Mouse (Mus musculus): ENCODE results near the gene Olfr749. TPM values are rescaled to one million over a fixed set of nuclear protein-coding genes. Genes with fewer than 3 reads are reported as not detected.

The Olfr749 gene
- polyA plus RNA-seq (2014; fragmentation: Nextera tagmentation; extraction: Ambion mirVana): not detected in 2 replicates

DNA sequence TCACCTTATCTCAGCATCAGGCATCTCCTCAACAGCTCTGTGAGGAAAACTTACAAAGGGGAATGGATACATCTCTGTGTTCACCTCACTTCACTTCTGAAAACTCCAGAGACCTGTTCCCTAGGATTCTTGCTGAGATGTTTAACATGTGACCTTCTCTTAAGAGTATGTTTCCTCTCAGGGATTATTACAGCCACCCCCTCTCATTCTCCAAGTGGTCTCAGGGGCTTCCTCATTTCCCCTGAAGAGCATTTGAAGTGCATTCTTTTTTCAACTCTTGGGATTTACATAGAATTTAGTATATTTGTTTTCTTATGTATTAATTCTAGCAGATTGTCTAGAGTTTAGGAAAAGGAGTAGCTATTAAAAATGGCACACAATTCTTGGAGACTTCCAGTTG lies at the start of gene Olfr749:
Olfr749 (minus strand) TSS at position 101 of the 400 bp plus-strand sequence.
- Histone ChIP-seq H3K4me1 (ENCODE audit: control insufficient read depth, insufficient read depth, low read length) (no peaks in the 10 kb centered on the region), H3K4me3 (ENCODE audit: low read depth, low read length) (no peak within 1 kb of the TSS), H3K4me2 (replicated peaks; ENCODE audit: low read depth, low read length) (no peak within 1 kb of the TSS), H3K36me3 (ENCODE audit: control insufficient read depth, insufficient read depth, low read length) (no peaks in the 10 kb centered on the region), H3K9me3 (ENCODE audit: control insufficient read depth, low read depth, low read length) (no peaks in the 10 kb centered on the region), H3K27me3 (ENCODE audit: control insufficient read depth, insufficient read depth, low read length) (no peaks in the 10 kb centered on the region), H3K27ac (ENCODE audit: low read length) (no peak within 1 kb of the TSS), H3K9ac (replicated peaks; ENCODE audit: low read depth, low read length) (no peak within 1 kb of the TSS)
- no peak for ATAC-seq (ENCODE audit: insufficient number of reproducible peaks, insufficient read depth, low FRiP score, low read depth)

- no peak overlapping the region for H3K4me2 ChIP-seq (replicated peaks; ENCODE audit: low read depth, low read length)
- no peaks in the 10 kb centered on the region for H3K27me3 ChIP-seq (ENCODE audit: control insufficient read depth, insufficient read depth, low read length)
- H3K4me3 ChIP-seq (ENCODE audit: low read depth, low read length): no peak overlapping the region
- no peak for ATAC-seq (ENCODE audit: insufficient number of reproducible peaks, insufficient read depth, low FRiP score, low read depth)
- H3K9ac ChIP-seq (replicated peaks; ENCODE audit: low read depth, low read length): no peak overlapping the region
- H3K9me3 ChIP-seq (ENCODE audit: control insufficient read depth, low read depth, low read length): no peaks in the 10 kb centered on the region
- H3K4me1 ChIP-seq (ENCODE audit: control insufficient read depth, insufficient read depth, low read length): no peaks in the 10 kb centered on the region
- WGBS: 4% methylated on average over 2 of the region's 2 CpGs
- no peaks in the 10 kb centered on the region for H3K36me3 ChIP-seq (ENCODE audit: control insufficient read depth, insufficient read depth, low read length)
- H3K27ac ChIP-seq (ENCODE audit: low read length): no peak overlapping the region
Measured at GRCm38 (mm10) chr14:50788157-50788556, 43.3 kb upstream of the Olfr749 start.

DNA sequence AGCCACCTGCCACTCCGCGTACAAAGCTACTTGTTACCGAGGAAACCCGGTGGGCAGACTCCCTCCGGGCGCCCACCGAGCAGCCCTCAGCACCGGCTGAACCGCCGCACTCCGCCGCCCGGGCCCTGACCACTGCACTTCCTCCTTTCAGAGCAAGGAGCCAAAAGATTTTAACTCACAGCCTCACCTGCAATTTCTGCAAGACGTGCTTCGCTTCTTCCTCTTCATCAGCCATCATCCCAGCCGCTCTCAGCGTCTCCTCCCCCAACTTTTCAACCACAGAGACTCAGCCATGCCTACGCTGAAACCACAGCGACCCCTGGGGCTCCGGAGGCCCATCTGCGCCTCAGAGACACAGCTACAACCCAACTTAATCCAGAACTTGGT lies 40.4 kb upstream of the Olfr749 start, which contains the start of gene Ttc5:
Ttc5 (minus strand) TSS at position 269 of the 387 bp plus-strand sequence.
- Histone ChIP-seq H3K36me3 (ENCODE audit: control insufficient read depth, insufficient read depth, low read length) (no peaks in the 10 kb centered on the region), H3K4me3 (ENCODE audit: low read depth, low read length) (peak within 1 kb of the TSS; percentile 58), H3K4me2 (replicated peaks; ENCODE audit: low read depth, low read length) (peak within 1 kb of the TSS; percentile 36), H3K4me1 (ENCODE audit: control insufficient read depth, insufficient read depth, low read length) (no peaks in the 10 kb centered on the region), H3K9me3 (ENCODE audit: control insufficient read depth, low read depth, low read length) (no peaks in the 10 kb centered on the region), H3K27ac (ENCODE audit: low read length) (0 out of 2 replicates have a peak within 1 kb of the TSS, but pooled peaks have one; percentile 12), H3K27me3 (ENCODE audit: control insufficient read depth, insufficient read depth, low read length) (no peaks in the 10 kb centered on the region), H3K9ac (replicated peaks; ENCODE audit: low read depth, low read length) (peak within 1 kb of the TSS; percentile 56)
- peak; percentile 87 for ATAC-seq (ENCODE audit: insufficient number of reproducible peaks, insufficient read depth, low FRiP score, low read depth)
- WGBS: 0% methylated on average over 21 of the region's 21 CpGs

GRCm38 (mm10) chr14:50784391-50785250 lies 39.7 kb upstream of the Olfr749 start:
- peak overlapping the region; percentile 56 for H3K9ac ChIP-seq (replicated peaks; ENCODE audit: low read depth, low read length)
- H3K4me2 ChIP-seq (replicated peaks; ENCODE audit: low read depth, low read length): peak overlapping the region; percentile 36
- H3K27ac ChIP-seq (ENCODE audit: low read length): 0 out of 2 replicates have a peak overlapping the region, but pooled peaks have one; percentile 12
- H3K9me3 ChIP-seq (ENCODE audit: control insufficient read depth, low read depth, low read length): no peaks in the 10 kb centered on the region
- 24% methylated on average over 16 of the region's 16 CpGs for WGBS
- peak overlapping the region; percentile 58 for H3K4me3 ChIP-seq (ENCODE audit: low read depth, low read length)
- H3K4me1 ChIP-seq (ENCODE audit: control insufficient read depth, insufficient read depth, low read length): no peaks in the 10 kb centered on the region
- no peaks in the 10 kb centered on the region for H3K36me3 ChIP-seq (ENCODE audit: control insufficient read depth, insufficient read depth, low read length)
- no peaks in the 10 kb centered on the region for H3K27me3 ChIP-seq (ENCODE audit: control insufficient read depth, insufficient read depth, low read length)
- ATAC-seq (ENCODE audit: insufficient number of reproducible peaks, insufficient read depth, low FRiP score, low read depth): no peak; the same call in 1 of the 2 replicates

DNA sequence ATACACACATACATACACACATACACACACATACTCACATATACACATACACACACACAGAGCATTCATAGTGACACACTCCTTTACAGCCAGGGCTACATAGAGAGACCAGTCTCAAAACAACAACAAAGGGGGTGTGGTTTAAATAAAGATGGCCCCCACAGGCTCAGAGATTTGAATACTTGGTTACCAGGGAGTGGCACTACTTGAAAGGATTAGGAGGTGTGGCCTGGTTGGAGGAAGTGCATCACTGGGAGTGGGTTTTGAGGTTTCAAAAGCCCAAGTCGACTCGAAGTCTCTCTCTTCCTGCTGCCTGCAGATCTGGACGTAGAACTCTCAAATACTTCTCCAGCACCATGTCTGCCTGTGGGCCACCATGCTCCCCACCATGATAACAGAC lies 37.3 kb upstream of the Olfr749 start:
- no peak overlapping the region for H3K4me3 ChIP-seq (ENCODE audit: low read depth, low read length)
- H3K9ac ChIP-seq (replicated peaks; ENCODE audit: low read depth, low read length): no peak overlapping the region
- H3K27ac ChIP-seq (ENCODE audit: low read length): no peak overlapping the region
- H3K9me3 ChIP-seq (ENCODE audit: control insufficient read depth, low read depth, low read length): no peaks in the 10 kb centered on the region
- peaks cover 7% of the 10 kb centered on the region for H3K36me3 ChIP-seq (ENCODE audit: control insufficient read depth, insufficient read depth, low read length)
- H3K4me2 ChIP-seq (replicated peaks; ENCODE audit: low read depth, low read length): no peak overlapping the region
- 93% methylated on average over 3 of the region's 3 CpGs for WGBS
- ATAC-seq (ENCODE audit: insufficient number of reproducible peaks, insufficient read depth, low FRiP score, low read depth): no peak
- no peaks in the 10 kb centered on the region for H3K4me1 ChIP-seq (ENCODE audit: control insufficient read depth, insufficient read depth, low read length)
- no peaks in the 10 kb centered on the region for H3K27me3 ChIP-seq (ENCODE audit: control insufficient read depth, insufficient read depth, low read length)

- Histone ChIP-seq H3K27me3 (ENCODE audit: control insufficient read depth, insufficient read depth, low read length) (no peaks in the 10 kb centered on the region), H3K27ac (ENCODE audit: low read length) (no peak overlapping the region), H3K4me1 (ENCODE audit: control insufficient read depth, insufficient read depth, low read length) (no peaks in the 10 kb centered on the region), H3K9ac (replicated peaks; ENCODE audit: low read depth, low read length) (no peak overlapping the region), H3K4me2 (replicated peaks; ENCODE audit: low read depth, low read length) (no peak overlapping the region), H3K36me3 (ENCODE audit: control insufficient read depth, insufficient read depth, low read length) (peaks cover 46% of the 10 kb centered on the region), H3K9me3 (ENCODE audit: control insufficient read depth, low read depth, low read length) (no peaks in the 10 kb centered on the region), H3K4me3 (ENCODE audit: low read depth, low read length) (no peak overlapping the region)
- no peak for ATAC-seq (ENCODE audit: insufficient number of reproducible peaks, insufficient read depth, low FRiP score, low read depth)
- WGBS: 86% methylated on average over 2 of the region's 2 CpGs
Measured at GRCm38 (mm10) chr14:50771342-50771741, 26.4 kb upstream of the Olfr749 start.

DNA sequence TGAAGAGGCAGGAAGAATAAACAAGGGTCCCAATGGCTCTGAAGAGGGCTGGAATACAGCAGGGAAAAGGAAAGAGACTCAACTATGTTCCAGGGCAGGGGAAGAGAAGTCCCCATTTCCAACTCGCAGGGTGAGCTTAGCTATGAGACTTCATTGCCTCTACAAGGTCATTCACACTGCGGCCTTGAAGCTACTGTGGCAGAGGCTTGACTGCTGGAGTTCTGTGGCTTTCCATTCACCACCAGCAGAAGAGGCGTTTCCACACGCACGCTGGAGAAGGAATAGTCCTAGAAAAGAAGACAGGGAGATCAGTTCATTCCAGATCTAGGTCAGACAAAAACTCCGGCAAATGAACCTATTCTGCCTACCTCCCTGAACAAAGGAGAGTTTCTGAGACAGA lies 20.8 kb upstream of the Olfr749 start:
- peaks cover 23% of the 10 kb centered on the region; the same call in 1 of the 2 replicates for H3K36me3 ChIP-seq (ENCODE audit: control insufficient read depth, insufficient read depth, low read length)
- WGBS: 92% methylated on average over 6 of the region's 6 CpGs
- no peak overlapping the region for H3K9ac ChIP-seq (replicated peaks; ENCODE audit: low read depth, low read length)
- no peak overlapping the region for H3K27ac ChIP-seq (ENCODE audit: low read length)
- no peaks in the 10 kb centered on the region for H3K9me3 ChIP-seq (ENCODE audit: control insufficient read depth, low read depth, low read length)
- no peaks in the 10 kb centered on the region for H3K27me3 ChIP-seq (ENCODE audit: control insufficient read depth, insufficient read depth, low read length)
- H3K4me2 ChIP-seq (replicated peaks; ENCODE audit: low read depth, low read length): no peak overlapping the region
- ATAC-seq (ENCODE audit: insufficient number of reproducible peaks, insufficient read depth, low FRiP score, low read depth): no peak
- H3K4me3 ChIP-seq (ENCODE audit: low read depth, low read length): no peak overlapping the region
- no peaks in the 10 kb centered on the region for H3K4me1 ChIP-seq (ENCODE audit: control insufficient read depth, insufficient read depth, low read length)

DNA sequence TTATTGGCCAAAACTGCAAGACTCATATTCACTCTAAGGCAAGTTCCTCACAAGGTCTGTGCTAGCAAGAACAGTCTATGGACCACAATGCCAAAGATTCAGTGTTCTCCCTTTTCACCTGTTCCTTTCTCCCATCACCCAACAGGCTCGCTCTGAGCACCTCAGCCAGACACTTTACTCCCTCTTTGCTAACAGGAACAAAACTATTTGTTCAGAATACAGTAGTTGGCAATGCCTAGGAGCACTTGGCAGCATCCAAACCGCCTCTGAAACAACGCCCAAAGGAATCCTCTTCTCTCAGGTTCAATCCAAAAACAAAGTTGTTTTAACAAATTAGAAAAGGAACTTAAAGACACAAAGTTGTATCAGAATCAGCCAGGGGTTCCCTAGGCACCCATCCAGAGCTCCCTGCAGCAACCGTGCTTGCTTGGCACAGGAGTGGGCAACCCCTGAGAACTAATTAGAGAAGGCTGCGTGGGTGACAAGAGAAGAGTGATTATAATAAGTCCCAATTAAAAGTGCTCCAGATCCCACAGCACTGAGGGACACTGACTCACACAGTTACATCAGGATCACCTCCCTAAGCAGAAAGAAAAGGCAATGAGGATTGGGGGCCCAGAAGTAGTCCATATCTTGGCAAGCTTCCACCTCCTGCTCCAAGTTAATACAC lies 13.7 kb upstream of the Olfr749 start:
- Histone ChIP-seq H3K9ac (replicated peaks; ENCODE audit: low read depth, low read length) (no peak overlapping the region), H3K27me3 (ENCODE audit: control insufficient read depth, insufficient read depth, low read length) (no peaks in the 10 kb centered on the region), H3K27ac (ENCODE audit: low read length) (no peak overlapping the region), H3K9me3 (ENCODE audit: control insufficient read depth, low read depth, low read length) (no peaks in the 10 kb centered on the region), H3K36me3 (ENCODE audit: control insufficient read depth, insufficient read depth, low read length) (no peaks in the 10 kb centered on the region), H3K4me2 (replicated peaks; ENCODE audit: low read depth, low read length) (no peak overlapping the region), H3K4me1 (ENCODE audit: control insufficient read depth, insufficient read depth, low read length) (no peaks in the 10 kb centered on the region), H3K4me3 (ENCODE audit: low read depth, low read length) (no peak overlapping the region)
- WGBS: 76% methylated on average over 5 of the region's 5 CpGs
- no peak for ATAC-seq (ENCODE audit: insufficient number of reproducible peaks, insufficient read depth, low FRiP score, low read depth)

Measured in stomach, embryonic 14.5 days (tissue).